Mouse (Mus musculus): ENCODE results near the gene Clec4n. TPM values are rescaled to one million over a fixed set of nuclear protein-coding genes. Genes with fewer than 3 reads are reported as not detected.

Clec4n gene
- polyA plus RNA-seq, 1 experiment from 2014 or later = 0.51 TPM

Other genes starting within 250 kb of the Clec4n start
- not detected in 2 replicates for gene Clec4a4, start 239.5 kb upstream of the Clec4n start, polyA plus RNA-seq (2016; fragmentation: Nextera tagmentation; extraction: Ambion mirVana)
- gene Clec4b1, start 179.9 kb upstream of the Clec4n start, polyA plus RNA-seq (2016; fragmentation: Nextera tagmentation; extraction: Ambion mirVana) = not detected in 2 replicates
- gene Clec4a2, start 123.4 kb upstream of the Clec4n start, polyA plus RNA-seq (2016; fragmentation: Nextera tagmentation; extraction: Ambion mirVana) = 0.73 and 0.98 TPM in 2 replicates
- not detected in 2 replicates for gene Clec4b2, start 57.0 kb upstream of the Clec4n start, polyA plus RNA-seq (2016; fragmentation: Nextera tagmentation; extraction: Ambion mirVana)
- not detected in 2 replicates for gene Clec4d, start 32.3 kb downstream of the Clec4n start, polyA plus RNA-seq (2016; fragmentation: Nextera tagmentation; extraction: Ambion mirVana)
- not detected in 2 replicates for gene Clec4e, start 60.0 kb downstream of the Clec4n start, polyA plus RNA-seq (2016; fragmentation: Nextera tagmentation; extraction: Ambion mirVana)
- gene Vmn2r19, start 78.5 kb downstream of the Clec4n start, polyA plus RNA-seq (2016; fragmentation: Nextera tagmentation; extraction: Ambion mirVana) = not detected in 2 replicates
- gene Vmn2r20, start 188.3 kb downstream of the Clec4n start, polyA plus RNA-seq (2016; fragmentation: Nextera tagmentation; extraction: Ambion mirVana) = not detected in 2 replicates